Mouse (Mus musculus) liver, adult 2 months (tissue): ENCODE data around the gene Pax5.

Source experiments
- CTCF ChIP-seq: fragments of 200-500 bp; IDR thresholded peaks from 2 replicates; pipeline ENCODE4 v1.5.1; 2011; ENCODE audit warnings: low read depth, low read length, control low read depth
- POLR2A ChIP-seq: fragments of 200-500 bp; IDR thresholded peaks from 2 replicates; pipeline ENCODE4 v1.6.1; 2011; ENCODE audit warnings: low read length, control low read depth; ENCODE audit not compliant: insufficient read depth; ENCODE audit errors: extremely low read depth

- TF ChIP-seq CTCF = no peak
- TF ChIP-seq POLR2A = no peak
Measured at GRCm38 (mm10) chr4:44630059-44630458, 80.2 kb downstream of the Pax5 start.
